Mouse (Mus musculus) stomach, embryonic 14.5 days (tissue): ENCODE measurements around the gene Shroom1. TPM values are rescaled to one million over a fixed set of nuclear protein-coding genes. Genes with fewer than 3 reads are reported as not detected.
"Not testable (repeated sequence)": the region's sequence is repeated elsewhere in the genome, so short reads cannot be mapped to it uniquely, and the experiment has no call there.

ENCODE experiments used
- ATAC-seq: fragments of 200-750 bp; cut with Nextera tagmentation; 2 replicates; pipeline ENCODE4 v1.8.0; 2017; ENCODE audit warnings: low read depth, moderate TSS enrichment; ENCODE audit not compliant: insufficient number of reproducible peaks, insufficient read depth, low FRiP score
- H3K27ac ChIP-seq: fragments of 300-500 bp; sonication (generic); 2 replicates; pipeline ENCODE4 v1.5.1; 2014; ENCODE audit warnings: mild to moderate bottlenecking, low read length, moderate library complexity, mixed read lengths
- H3K27me3 ChIP-seq: fragments of 300-500 bp; sonication (generic); 2 replicates; pipeline ENCODE4 v1.6.1; 2014; ENCODE audit warnings: low read length, control low read depth, mixed read lengths; ENCODE audit not compliant: control insufficient read depth, insufficient read depth
- H3K36me3 ChIP-seq: fragments of 300-500 bp; sonication (generic); 2 replicates; pipeline ENCODE4 v1.6.1; 2014; ENCODE audit warnings: mild to moderate bottlenecking, control low read depth, low read length, moderate library complexity, mixed read lengths; ENCODE audit not compliant: control insufficient read depth, insufficient read depth
- H3K4me1 ChIP-seq: fragments of 300-500 bp; sonication (generic); 2 replicates; pipeline ENCODE4 v1.6.1; 2014; ENCODE audit warnings: low read length, control low read depth, mixed read lengths; ENCODE audit not compliant: control insufficient read depth, insufficient read depth
- H3K4me2 ChIP-seq: fragments of 300-500 bp; sonication (generic); replicated peaks from 2 replicates; pipeline ENCODE4 v1.6.1; 2014; ENCODE audit warnings: low read depth, low read length, control low read depth
- H3K4me3 ChIP-seq: fragments of 300-500 bp; sonication (generic); 2 replicates; pipeline ENCODE4 v1.5.1; 2014; ENCODE audit warnings: low read depth, low read length, control low read depth
- H3K9ac ChIP-seq: fragments of 300-500 bp; sonication (generic); replicated peaks from 2 replicates; pipeline ENCODE4 v1.6.1; 2014; ENCODE audit warnings: low read depth, mild to moderate bottlenecking, control low read depth, low read length, moderate library complexity, mixed read lengths
- H3K9me3 ChIP-seq: fragments of 300-500 bp; sonication (generic); 2 replicates; pipeline ENCODE4 v1.6.1; 2016; ENCODE audit warnings: low read depth, low read length, control low read depth; ENCODE audit not compliant: control insufficient read depth
- WGBS: fragments of 180-500 bp; shearing (Covaris S2); extraction: QIAGEN DNeasy Blood & Tissue Kit; methylation state at CpG from one replicate; pipeline ENCODE4 v1.1.7; 2014; 5-methylcytosine and 5-hydroxymethylcytosine counted together
- polyA plus RNA-seq: library from polyadenylated mRNA; unstranded; fragments of >200 nt; fragmentation: Nextera tagmentation; extraction: Ambion mirVana; gene quantifications from 2 replicates; pipeline ENCODE4 v1.2.1, GENCODE M21; 2014

The Shroom1 gene
- polyA plus RNA-seq, 1 experiment from 2014 or later, result 1.1 TPM

- 90% methylated on average over 3 of the region's 3 CpGs for WGBS
- H3K27me3 ChIP-seq, H3K4me3 ChIP-seq, H3K4me1 ChIP-seq, H3K9me3 ChIP-seq, ATAC-seq, H3K4me2 ChIP-seq, H3K36me3 ChIP-seq, H3K9ac ChIP-seq, H3K27ac ChIP-seq: not testable (repeated sequence)
Observed at GRCm38 (mm10) chr11:53426914-53427313, 30.1 kb upstream of the Shroom1 start.

GRCm38 (mm10) chr11:53427993-53428715 lies 28.9 kb upstream of the Shroom1 start:
- WGBS, result 85% methylated on average over 3 of the region's 3 CpGs
- Histone ChIP-seq H3K36me3 (peaks cover 5% of the 10 kb centered on the region; the same call in 1 of the 2 replicates), H3K4me3 (no peak overlapping the region), H3K4me1 (peaks cover 10% of the 10 kb centered on the region), H3K27ac (no peak overlapping the region), H3K27me3 (no peaks in the 10 kb centered on the region), H3K4me2 (no peak overlapping the region), H3K9me3 (no peaks in the 10 kb centered on the region), H3K9ac (no peak overlapping the region)
- ATAC-seq, result no peak

DNA sequence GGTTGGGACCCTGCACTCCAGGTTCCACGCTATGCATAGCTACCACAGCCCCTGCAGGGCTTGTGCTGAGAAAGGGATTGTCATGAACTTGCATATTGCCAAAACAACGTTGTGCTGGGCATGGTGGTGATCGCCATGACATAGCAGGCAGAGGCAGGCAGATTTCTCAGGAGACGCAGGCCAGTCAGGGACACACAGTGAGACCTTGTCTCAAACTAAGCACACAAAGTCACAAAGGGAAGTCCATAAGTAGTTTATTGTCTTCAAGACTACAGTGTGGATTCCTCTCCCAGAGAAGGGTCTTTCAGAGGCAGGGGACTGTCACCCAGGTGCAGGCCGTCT lies 28.3 kb upstream of the Shroom1 start:
- ATAC-seq, result no peak
- Histone ChIP-seq H3K36me3 (peaks cover 5% of the 10 kb centered on the region; the same call in 1 of the 2 replicates), H3K9me3 (no peaks in the 10 kb centered on the region), H3K27ac (no peak overlapping the region), H3K4me2 (no peak overlapping the region), H3K4me1 (peaks cover 10% of the 10 kb centered on the region), H3K27me3 (no peaks in the 10 kb centered on the region), H3K9ac (no peak overlapping the region), H3K4me3 (no peak overlapping the region)
- 96% methylated on average over 5 of the region's 5 CpGs for WGBS

DNA sequence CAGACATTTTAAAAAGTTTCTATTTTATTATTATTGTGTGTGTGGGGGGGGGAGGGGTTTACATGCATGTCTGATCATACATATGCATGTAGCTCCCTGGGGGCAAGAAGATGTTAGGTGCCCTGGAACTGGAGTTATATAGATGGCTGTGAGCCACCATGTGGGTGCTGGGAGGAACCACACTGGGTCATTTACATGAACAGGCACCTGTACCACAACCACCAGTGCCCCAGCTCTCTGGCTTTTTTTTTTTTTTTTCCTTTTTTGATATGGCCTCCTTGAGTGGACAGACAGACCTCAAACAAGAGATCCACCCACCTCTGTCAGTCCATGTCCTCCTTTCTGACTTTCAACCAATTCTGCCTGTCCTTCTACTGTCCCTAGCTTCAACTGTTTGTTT lies 27.8 kb upstream of the Shroom1 start:
- Histone ChIP-seq H3K27me3 (no peaks in the 10 kb centered on the region), H3K36me3 (peaks cover 5% of the 10 kb centered on the region; the same call in 1 of the 2 replicates), H3K9ac (no peak overlapping the region), H3K9me3 (no peaks in the 10 kb centered on the region), H3K4me2 (peak overlapping the region; percentile 74; the same call in 1 of the 2 replicates), H3K27ac (no peak overlapping the region), H3K4me3 (no peak overlapping the region; the same call in 1 of the 2 replicates), H3K4me1 (peaks cover 10% of the 10 kb centered on the region)
- ATAC-seq, result no peak

- H3K4me2 ChIP-seq, result peak overlapping the region; percentile 74
- H3K36me3 ChIP-seq, result peaks cover 5% of the 10 kb centered on the region; the same call in 1 of the 2 replicates
- no peaks in the 10 kb centered on the region for H3K9me3 ChIP-seq
- H3K9ac ChIP-seq, result peak overlapping the region; percentile 79
- ATAC-seq, result no peak; the same call in 1 of the 2 replicates
- WGBS, result under 1% methylated on average over 34 of the region's 34 CpGs
- peak overlapping the region; percentile 62; the same call in 1 of the 2 replicates for H3K27ac ChIP-seq
- H3K4me3 ChIP-seq, result peak overlapping the region; percentile 89
- no peaks in the 10 kb centered on the region for H3K27me3 ChIP-seq
- H3K4me1 ChIP-seq, result peaks cover 10% of the 10 kb centered on the region
Observed at GRCm38 (mm10) chr11:53430300-53430669, 26.7 kb upstream of the Shroom1 start.

DNA sequence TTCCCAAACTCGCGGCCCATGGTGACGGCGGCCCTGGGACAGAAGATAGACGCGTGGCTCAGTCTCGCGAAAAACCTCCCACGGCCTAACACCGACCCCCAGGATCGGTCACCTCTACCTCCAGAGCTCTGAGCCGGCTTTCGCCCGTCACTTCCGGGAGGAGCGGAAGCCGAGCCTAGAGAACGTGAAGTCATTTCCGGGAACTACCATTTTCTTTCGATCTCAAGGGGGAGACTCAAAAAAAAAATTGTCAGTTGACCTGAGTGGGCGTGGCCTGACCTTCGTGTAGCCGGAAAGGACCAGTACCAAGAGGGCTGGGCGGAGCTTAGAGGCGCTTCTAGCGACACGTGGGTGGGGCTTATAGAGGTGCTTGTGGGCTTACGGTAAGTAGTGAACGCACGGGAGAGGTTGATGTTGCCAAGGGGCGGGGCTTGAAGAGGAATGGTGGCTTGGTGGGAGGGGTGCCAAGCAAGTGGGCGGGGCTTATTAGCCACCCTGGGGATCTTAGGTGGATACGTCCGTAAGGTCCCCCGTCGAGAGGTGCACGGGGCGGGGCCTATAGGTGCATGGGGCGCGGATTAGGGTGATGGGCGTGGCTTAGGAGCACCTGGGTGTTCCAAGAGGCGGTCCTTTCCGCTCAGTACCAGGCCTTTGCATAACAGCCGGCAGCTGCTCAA lies 26.2 kb upstream of the Shroom1 start, which contains the start of the genes Uqcrq and Gdf9:
TSS of gene Uqcrq (minus strand) at position 162 of the 677 bp plus-strand sequence.
TSS of gene Gdf9 (plus strand) at position 354 of the 677 bp plus-strand sequence.
- no peaks in the 10 kb centered on the region for H3K9me3 ChIP-seq
- ATAC-seq, result peak; percentile 95
- WGBS, result under 1% methylated on average over 44 of the region's 44 CpGs

DNA sequence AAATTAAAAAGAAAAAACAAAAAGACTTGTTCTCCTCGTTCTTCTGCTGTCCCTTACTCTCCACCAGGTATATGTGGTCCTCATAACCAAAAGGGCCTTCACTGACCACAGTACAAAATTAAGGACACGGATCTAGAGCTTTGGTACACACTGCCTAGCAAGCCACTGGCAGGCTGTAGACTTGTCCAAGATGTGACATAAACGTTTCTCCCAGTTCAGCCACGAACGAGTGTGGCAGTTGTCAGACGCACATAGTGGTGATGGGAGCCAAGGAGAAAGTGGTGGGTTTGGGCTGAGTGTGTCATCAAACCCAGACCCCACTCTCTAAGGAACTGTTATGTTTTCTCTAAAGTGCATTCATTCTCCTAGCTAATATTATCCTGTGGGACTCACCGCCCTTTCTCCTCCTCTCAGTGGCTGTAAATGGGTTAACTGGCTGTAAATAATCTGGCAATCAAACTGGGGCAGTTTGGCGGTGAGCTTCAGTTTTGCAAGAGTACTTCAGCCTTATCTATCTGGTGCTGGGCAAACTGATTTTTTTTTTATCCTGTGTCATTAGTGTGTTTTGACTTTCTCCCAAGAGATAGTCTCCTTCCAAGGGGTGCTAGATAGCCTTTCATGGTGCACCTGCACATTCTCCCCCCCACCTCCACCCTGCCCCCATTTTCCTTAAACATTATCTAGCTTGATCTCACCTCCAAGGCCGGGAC lies 25.5 kb upstream of the Shroom1 start:
- H3K27me3 ChIP-seq, result no peaks in the 10 kb centered on the region
- 13% methylated on average over 9 of the region's 9 CpGs for WGBS
- H3K9ac ChIP-seq, result no peak overlapping the region; the same call in 1 of the 2 replicates
- peak overlapping the region; percentile 89 for H3K4me3 ChIP-seq
- H3K4me1 ChIP-seq, result peaks cover 10% of the 10 kb centered on the region
- H3K36me3 ChIP-seq, result peaks cover 5% of the 10 kb centered on the region; the same call in 1 of the 2 replicates
- no peaks in the 10 kb centered on the region for H3K9me3 ChIP-seq
- H3K27ac ChIP-seq, result peak overlapping the region; percentile 48; the same call in 1 of the 2 replicates
- ATAC-seq, result peak; percentile 39
- H3K4me2 ChIP-seq, result peak overlapping the region; percentile 50

More for the DNA sequence above, 26.2 kb upstream of the Shroom1 start, which contains the start of the genes Uqcrq and Gdf9:
- Histone ChIP-seq H3K4me2 (peak within 1 kb of the TSS; percentile 74), H3K4me3 (peak within 1 kb of the TSS; percentile 89), H3K27ac (peak within 1 kb of the TSS; percentile 62; the same call in 1 of the 2 replicates), H3K27me3 (no peaks in the 10 kb centered on the region), H3K4me1 (peaks cover 10% of the 10 kb centered on the region), H3K36me3 (peaks cover 5% of the 10 kb centered on the region; the same call in 1 of the 2 replicates), H3K9ac (peak within 1 kb of the TSS; percentile 79)

GRCm38 (mm10) chr11:53433057-53433456 lies 23.9 kb upstream of the Shroom1 start:
- no peak overlapping the region for H3K9ac ChIP-seq
- H3K36me3 ChIP-seq, result peaks cover 5% of the 10 kb centered on the region; the same call in 1 of the 2 replicates
- no peak overlapping the region for H3K4me3 ChIP-seq
- H3K9me3 ChIP-seq, result no peaks in the 10 kb centered on the region
- peaks cover 10% of the 10 kb centered on the region for H3K4me1 ChIP-seq
- ATAC-seq, result no peak
- WGBS, result 60% methylated on average over 6 of the region's 6 CpGs
- no peak overlapping the region for H3K27ac ChIP-seq
- H3K4me2 ChIP-seq, result no peak overlapping the region
- no peaks in the 10 kb centered on the region for H3K27me3 ChIP-seq
